Mouse (Mus musculus) megakaryocyte, embryonic 14.5 days (primary cell): ENCODE data around the gene 4933415F23Rik.

Source experiments
- FLI1 ChIP-seq: IDR thresholded peaks from 2 replicates; pipeline ENCODE4 v1.6.1; 2012; ENCODE audit warnings: low read length, inconsistent platforms, mixed read lengths
- GATA1 ChIP-seq: IDR thresholded peaks from 3 replicates; pipeline ENCODE4 v1.6.1; 2012; ENCODE audit warnings: mixed read lengths, low read length, inconsistent platforms, borderline replicate concordance

DNA sequence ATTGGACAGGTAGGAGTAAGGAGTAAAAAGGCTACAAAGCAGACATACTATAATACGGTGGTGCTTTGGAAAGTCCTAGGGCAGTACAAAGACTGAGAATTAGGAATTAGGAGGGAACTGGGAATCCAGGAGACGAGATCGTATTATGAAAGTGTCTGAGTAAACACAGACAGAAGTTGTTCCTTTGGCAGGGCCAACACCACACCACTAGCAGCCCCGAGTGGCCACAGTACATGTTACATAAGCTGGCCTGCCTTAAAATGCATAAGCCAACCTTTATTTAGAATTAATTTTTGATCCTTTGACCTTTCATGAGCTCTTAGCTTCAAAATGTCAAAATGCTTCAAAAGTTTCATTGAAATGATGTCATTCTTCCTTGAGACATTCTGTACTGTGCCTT lies 18.8 kb upstream of the 4933415F23Rik start:
- TF ChIP-seq GATA1 (no peak), FLI1 (no peak)
